Mouse (Mus musculus) liver, postnatal 0 days (tissue): ENCODE measurements around the gene Spn. TPM values are rescaled to one million over a fixed set of nuclear protein-coding genes. Genes with fewer than 3 reads are reported as not detected.
A peak's percentile ranks its signal among the peaks of the same experiment; 100 is the strongest.
"Not testable (repeated sequence)": the region's sequence is repeated elsewhere in the genome, so short reads cannot be mapped to it uniquely, and the experiment has no call there.

Experiments used
- ATAC-seq: fragments of 200-750 bp; cut with Nextera tagmentation; 2 replicates; pipeline ENCODE4 v1.8.0; 2017; ENCODE audit warnings: mild to moderate bottlenecking, moderate library complexity
- DNase-seq: peaks from one replicate; pipeline ENCODE4 v3.0.0-alpha.2; 2016
- H3K27ac ChIP-seq: fragments of 300-500 bp; sonication (generic); 2 replicates; pipeline ENCODE4 v1.5.1; 2014; ENCODE audit warnings: antibody characterized with exemption, moderate library complexity, mild to moderate bottlenecking, low read depth
- H3K27me3 ChIP-seq: fragments of 300-500 bp; sonication (generic); 2 replicates; pipeline ENCODE4 v1.6.1; 2014; ENCODE audit warnings: low read length, control low read depth, mixed read lengths; ENCODE audit not compliant: insufficient read depth
- H3K36me3 ChIP-seq: fragments of 300-500 bp; sonication (generic); replicated peaks from 2 replicates; pipeline ENCODE4 v1.6.1; 2014; ENCODE audit warnings: mild to moderate bottlenecking, control low read depth, low read length, moderate library complexity, mixed read lengths; ENCODE audit not compliant: insufficient read depth
- H3K4me1 ChIP-seq: fragments of 300-500 bp; sonication (generic); 2 replicates; pipeline ENCODE4 v1.6.1; 2014; ENCODE audit warnings: antibody characterized with exemption, mild to moderate bottlenecking, control low read depth; ENCODE audit not compliant: insufficient read depth
- H3K4me2 ChIP-seq: fragments of 300-500 bp; sonication (generic); 2 replicates; pipeline ENCODE4 v1.6.1; 2014; ENCODE audit warnings: low read depth, mild to moderate bottlenecking, low read length, moderate library complexity, mixed read lengths
- H3K4me3 ChIP-seq: fragments of 300-500 bp; sonication (generic); 2 replicates; pipeline ENCODE4 v1.5.1; 2014; ENCODE audit warnings: low read depth, low read length
- H3K9ac ChIP-seq: fragments of 300-500 bp; sonication (generic); replicated peaks from 2 replicates; pipeline ENCODE4 v1.6.1; 2014; ENCODE audit warnings: mild to moderate bottlenecking, moderate library complexity
- H3K9me3 ChIP-seq: fragments of 300-500 bp; sonication (generic); 2 replicates; pipeline ENCODE4 v1.6.1; 2016; ENCODE audit warnings: mild to moderate bottlenecking, control low read depth, low read length, mixed read lengths
- CTCF ChIP-seq: sonication (generic); IDR thresholded peaks from 2 replicates; pipeline ENCODE4 v1.5.1; 2016; ENCODE audit warnings: antibody characterized with exemption, low read depth
- EP300 ChIP-seq: IDR thresholded peaks from 2 replicates; pipeline ENCODE4 v1.6.1; 2016; ENCODE audit warnings: antibody characterized with exemption, low read depth, mild to moderate bottlenecking
- WGBS: fragments of 180-500 bp; shearing (Covaris S2); extraction: QIAGEN DNeasy Blood & Tissue Kit; methylation state at CpG from one replicate; pipeline ENCODE4 v1.1.7; 2014; ENCODE audit not compliant: insufficient replicate concordance; 5-methylcytosine and 5-hydroxymethylcytosine counted together
- polyA plus RNA-seq: library from polyadenylated mRNA; unstranded; fragments of >200 nt; fragmentation: Nextera tagmentation; extraction: Ambion mirVana; gene quantifications from 2 replicates; pipeline ENCODE4 v1.2.1, GENCODE M21; 2015

Gene Spn
- polyA plus RNA-seq, 1 experiment from 2014 or later: 5.6 TPM

- not testable (repeated sequence) for H3K4me2 ChIP-seq, H3K27me3 ChIP-seq, DNase-seq, H3K27ac ChIP-seq, H3K9me3 ChIP-seq, H3K4me3 ChIP-seq, ATAC-seq, H3K36me3 ChIP-seq, H3K9ac ChIP-seq
- H3K4me1 ChIP-seq: peaks cover 12% of the 10 kb centered on the region
- WGBS: 29% methylated on average over 3 of the region's 3 CpGs
- TF ChIP-seq CTCF: peak; percentile 50
These were observed 44.1 kb upstream of the Spn start for GRCm38 (mm10) chr7:127181724-127182123.

DNA sequence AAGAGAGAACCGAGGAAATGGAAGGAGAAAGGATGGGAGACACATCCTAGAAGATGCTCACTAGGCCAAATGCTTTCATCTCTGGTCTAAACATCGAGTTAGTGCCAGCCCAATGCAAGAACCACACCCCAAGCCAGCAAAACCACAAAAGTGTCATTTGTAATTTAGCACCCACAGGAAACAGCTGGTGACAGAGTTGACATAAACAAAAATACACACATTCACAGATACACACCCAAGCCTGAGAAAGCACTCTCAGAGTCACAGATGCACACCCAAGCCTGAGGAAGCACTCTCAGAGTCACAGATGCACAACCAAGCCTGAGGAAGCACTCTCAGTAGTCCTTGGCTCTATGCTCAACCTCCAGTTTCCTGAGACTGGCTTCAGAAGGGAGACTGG, 43.2 kb upstream of the Spn start:
- Histone ChIP-seq H3K27me3 (no peaks in the 10 kb centered on the region), H3K4me2 (no peak overlapping the region), H3K27ac (no peak overlapping the region), H3K9ac (no peak overlapping the region), H3K9me3 (no peaks in the 10 kb centered on the region), H3K4me1 (peaks cover 12% of the 10 kb centered on the region), H3K4me3 (no peak overlapping the region), H3K36me3 (no peaks in the 10 kb centered on the region)
- ATAC-seq: no peak
- TF ChIP-seq CTCF (no peak), EP300 (no peak)
- no peak for DNase-seq
- WGBS: 41% methylated on average over 2 of the region's 2 CpGs

DNA sequence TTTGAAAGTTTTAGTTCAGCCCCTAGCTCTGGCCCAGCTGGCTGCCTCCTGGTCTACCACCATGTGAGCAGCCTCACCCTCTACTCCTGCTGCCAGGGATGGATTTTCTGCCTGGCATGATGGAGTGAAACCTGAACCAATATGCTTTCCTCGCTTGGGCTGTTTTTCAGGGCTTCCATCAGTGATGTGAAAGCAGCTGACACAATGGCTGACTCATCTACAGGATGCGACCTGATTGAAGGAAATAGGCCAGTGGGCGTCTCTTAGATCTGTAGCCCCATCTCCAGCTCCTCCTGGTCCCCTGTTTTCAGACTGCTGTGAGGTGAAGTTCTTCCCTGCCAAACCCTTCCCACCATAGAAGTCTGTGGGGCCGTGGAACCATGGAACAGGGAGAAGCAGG, 39.3 kb upstream of the Spn start:
- WGBS: 67% methylated on average over 4 of the region's 4 CpGs
- DNase-seq: no peak
- TF ChIP-seq CTCF (no peak), EP300 (no peak)

DNA sequence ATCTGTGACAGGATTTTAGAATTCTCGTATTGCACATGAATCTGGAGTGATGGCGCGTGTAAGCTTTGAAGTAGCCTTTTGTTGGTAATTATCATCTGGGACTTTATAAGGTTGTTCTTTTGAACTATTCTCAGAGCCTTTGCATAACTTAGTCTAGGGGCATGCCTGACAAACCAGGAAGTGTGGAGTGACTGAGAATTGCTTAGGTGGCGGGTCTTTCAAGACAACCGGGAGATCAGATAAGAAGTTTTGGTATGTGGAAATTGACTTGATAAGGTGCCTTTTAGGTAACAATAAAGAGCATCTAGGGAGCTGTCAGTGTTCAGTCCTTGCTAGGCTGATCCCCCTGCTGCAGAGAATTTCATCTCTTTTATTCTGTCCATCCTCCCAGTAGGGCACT, 28.9 kb upstream of the Spn start:
- 74% methylated on average over 5 of the region's 5 CpGs for WGBS

More for the DNA sequence above, 39.3 kb upstream of the Spn start:
- Histone ChIP-seq H3K9me3 (peaks cover 2% of the 10 kb centered on the region; the same call in 1 of the 2 replicates), H3K27ac (no peak overlapping the region), H3K27me3 (no peaks in the 10 kb centered on the region), H3K36me3 (no peaks in the 10 kb centered on the region), H3K4me3 (no peak overlapping the region), H3K9ac (no peak overlapping the region), H3K4me1 (no peaks in the 10 kb centered on the region), H3K4me2 (no peak overlapping the region)
- ATAC-seq: no peak

DNA sequence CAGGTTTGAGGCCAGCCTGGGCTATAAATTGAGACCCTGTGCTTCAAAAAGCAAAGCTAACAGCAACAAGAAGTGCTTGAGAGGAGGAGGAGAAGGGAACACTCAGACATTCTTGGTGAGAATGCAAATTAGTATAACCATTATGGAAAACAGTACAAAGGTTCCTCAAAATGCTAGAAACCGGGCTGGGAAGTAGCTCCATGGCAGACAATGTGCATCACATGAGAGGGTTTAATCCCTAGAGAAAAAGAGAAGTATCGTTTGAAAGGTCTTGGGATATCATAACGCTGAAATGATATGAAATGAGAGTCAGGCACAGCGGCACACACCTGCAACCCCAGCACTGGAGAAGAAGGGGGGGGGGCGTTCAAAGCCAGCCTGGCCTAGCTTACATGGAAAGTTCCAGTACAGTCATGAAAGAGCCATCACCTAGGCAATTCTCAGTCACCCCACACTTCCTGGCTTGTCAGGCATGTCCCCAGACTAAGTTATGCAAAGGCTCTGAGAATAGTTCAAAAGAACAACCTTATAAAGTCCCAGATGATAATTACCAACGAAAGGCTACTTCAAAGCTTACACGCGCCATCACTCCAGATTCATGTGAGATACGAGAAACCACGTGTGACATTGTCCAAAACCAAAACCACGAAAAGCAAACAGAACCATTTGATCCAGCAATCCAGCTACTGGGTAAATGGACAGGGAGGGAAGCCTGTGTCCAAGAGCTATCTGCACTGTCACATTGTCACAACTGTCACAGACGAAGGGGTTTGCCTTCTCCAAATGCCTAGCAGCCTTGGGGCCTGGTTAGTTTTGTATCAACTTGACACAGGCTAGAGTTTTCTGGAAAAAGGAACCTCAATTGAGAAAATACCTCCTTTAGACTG, 28.2 kb upstream of the Spn start:
- H3K4me2 ChIP-seq: no peak overlapping the region
- no peak overlapping the region for H3K9ac ChIP-seq
- DNase-seq: no peak
- H3K9me3 ChIP-seq: no peaks in the 10 kb centered on the region
- H3K4me1 ChIP-seq: peaks cover 2% of the 10 kb centered on the region; the same call in 1 of the 2 replicates
- no peak overlapping the region for H3K27ac ChIP-seq
- no peak for ATAC-seq
- 68% methylated on average over 12 of the region's 12 CpGs for WGBS
- no peak overlapping the region for H3K4me3 ChIP-seq
- no peaks in the 10 kb centered on the region for H3K27me3 ChIP-seq
- TF ChIP-seq EP300: no peak
- TF ChIP-seq CTCF: no peak
- H3K36me3 ChIP-seq: no peaks in the 10 kb centered on the region

More for the DNA sequence above, 28.9 kb upstream of the Spn start:
- DNase-seq (no peak), ATAC-seq (no peak)
- Histone ChIP-seq H3K9me3 (no peaks in the 10 kb centered on the region), H3K36me3 (no peaks in the 10 kb centered on the region), H3K4me2 (no peak overlapping the region), H3K27ac (no peak overlapping the region), H3K4me3 (no peak overlapping the region), H3K27me3 (no peaks in the 10 kb centered on the region), H3K9ac (no peak overlapping the region), H3K4me1 (peaks cover 2% of the 10 kb centered on the region; the same call in 1 of the 2 replicates)
- TF ChIP-seq CTCF: no peak
- no peak for TF ChIP-seq EP300

DNA sequence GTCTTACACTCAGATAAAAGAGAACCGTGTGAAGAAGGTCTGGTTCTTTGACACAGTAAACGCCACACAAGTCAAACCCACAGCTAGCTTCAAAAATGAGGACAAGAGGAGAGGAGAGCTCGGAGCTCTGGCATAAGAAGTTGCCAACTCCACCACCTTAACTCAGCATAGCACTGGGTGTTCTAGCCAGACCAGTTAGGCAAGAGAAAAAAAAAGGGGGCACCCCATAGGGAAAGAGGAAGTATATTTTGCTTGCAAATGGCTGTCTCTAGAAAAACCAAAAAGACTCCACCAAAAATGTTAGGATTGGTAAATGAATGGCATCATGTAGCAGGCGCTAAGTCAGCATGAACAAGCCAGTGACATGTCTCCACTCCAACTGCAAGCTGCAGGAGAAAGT, 26.4 kb upstream of the Spn start:
- DNase-seq (no peak), ATAC-seq (no peak)
- Histone ChIP-seq H3K27ac (no peak overlapping the region), H3K27me3 (no peaks in the 10 kb centered on the region), H3K36me3 (no peaks in the 10 kb centered on the region), H3K4me1 (peaks cover 2% of the 10 kb centered on the region; the same call in 1 of the 2 replicates), H3K4me3 (no peak overlapping the region), H3K9ac (no peak overlapping the region), H3K9me3 (no peaks in the 10 kb centered on the region), H3K4me2 (no peak overlapping the region)
- TF ChIP-seq CTCF: no peak
- no peak for TF ChIP-seq EP300
- 85% methylated on average over 4 of the region's 4 CpGs for WGBS
